Mouse (Mus musculus) midbrain, embryonic 12.5 days (tissue): ENCODE measurements at regions not wholly inside any gene's neighbourhood (a gene's known extent, or its start where the extent isn't known, plus 50 kb on each side); places are given as distances from the start of the nearest gene placed in this dataset.

Experiments used
- ATAC-seq: fragments of 200-750 bp; cut with Nextera tagmentation; 2 replicates; pipeline ENCODE4 v1.8.0; 2017; ENCODE audit warnings: low read depth, moderate TSS enrichment, moderate library complexity; ENCODE audit not compliant: low FRiP score
- H3K27ac ChIP-seq: fragments of 300-500 bp; sonication (generic); replicated peaks from 2 replicates; pipeline ENCODE4 v1.5.1; 2016; ENCODE audit warnings: mild to moderate bottlenecking
- H3K27me3 ChIP-seq: fragments of 300-500 bp; sonication (generic); 2 replicates; pipeline ENCODE4 v1.6.1; 2016; ENCODE audit warnings: mild to moderate bottlenecking
- H3K36me3 ChIP-seq: fragments of 300-500 bp; sonication (generic); 2 replicates; pipeline ENCODE4 v1.6.1; 2016
- H3K4me1 ChIP-seq: fragments of 300-500 bp; sonication (generic); 2 replicates; pipeline ENCODE4 v1.6.1; 2016
- H3K4me2 ChIP-seq: fragments of 300-500 bp; sonication (generic); replicated peaks from 2 replicates; pipeline ENCODE4 v1.6.1; 2016; ENCODE audit warnings: mild to moderate bottlenecking, moderate library complexity
- H3K4me3 ChIP-seq: fragments of 300-500 bp; sonication (generic); 2 replicates; pipeline ENCODE4 v1.5.1; 2016; ENCODE audit warnings: mild to moderate bottlenecking
- H3K9ac ChIP-seq: fragments of 300-500 bp; sonication (generic); replicated peaks from 2 replicates; pipeline ENCODE4 v1.6.1; 2016; ENCODE audit warnings: mild to moderate bottlenecking, moderate library complexity
- H3K9me3 ChIP-seq: fragments of 300-500 bp; sonication (generic); 2 replicates; pipeline ENCODE4 v1.6.1; 2016; ENCODE audit warnings: mild to moderate bottlenecking
- WGBS: fragments of 180-500 bp; shearing (Covaris S2); methylation state at CpG from one replicate; pipeline ENCODE4 v1.1.7; 2016; 5-methylcytosine and 5-hydroxymethylcytosine counted together

DNA sequence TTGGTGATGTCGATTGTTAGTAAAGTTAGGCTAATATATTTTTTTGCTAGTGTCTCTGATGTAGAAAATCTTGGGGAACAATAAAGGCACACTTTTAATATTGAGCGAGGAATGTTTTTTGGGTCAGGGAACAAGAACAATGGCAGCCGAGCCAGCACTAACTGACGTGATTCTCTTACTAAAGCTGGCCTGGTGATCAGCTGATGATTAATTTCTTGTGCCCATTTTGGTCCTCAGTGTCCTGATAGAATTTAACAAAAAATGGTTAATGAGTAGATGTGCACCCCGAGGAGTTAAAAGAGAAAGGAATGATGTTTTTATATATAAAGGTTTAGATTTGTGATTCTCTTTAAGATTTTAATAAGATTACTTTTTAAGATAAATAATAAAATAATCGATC, 289.0 kb upstream of the Adgrl2 start:
- peaks cover 6% of the 10 kb centered on the region; the same call in 1 of the 2 replicates for H3K27me3 ChIP-seq

DNA sequence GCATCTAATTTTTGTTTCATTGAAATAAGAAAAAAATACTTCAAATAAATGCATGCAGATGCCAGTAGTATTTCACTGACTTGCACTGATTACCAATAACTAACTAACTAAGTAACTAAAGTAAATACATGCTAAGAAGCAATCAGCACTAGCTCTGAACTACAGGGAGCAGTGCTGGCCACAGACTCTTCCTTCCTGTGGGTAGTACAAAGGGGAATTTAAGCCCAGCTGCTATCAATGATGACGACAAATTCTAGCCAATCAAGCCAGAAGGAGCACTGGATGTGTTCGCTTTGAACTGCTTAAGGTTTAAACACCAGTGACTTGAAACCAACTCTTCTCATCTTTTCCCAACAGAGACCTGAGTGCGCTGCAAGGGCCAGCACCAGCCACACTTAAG, 287.5 kb upstream of the Adgrl2 start:
- no peak for ATAC-seq
- Histone ChIP-seq H3K27ac (no peak overlapping the region), H3K36me3 (no peaks in the 10 kb centered on the region), H3K9me3 (no peaks in the 10 kb centered on the region), H3K9ac (no peak overlapping the region), H3K4me3 (no peak overlapping the region), H3K27me3 (peaks cover 6% of the 10 kb centered on the region; the same call in 1 of the 2 replicates), H3K4me1 (0 out of 2 replicates have a peak, but pooled peaks cover 4% of the 10 kb centered on the region), H3K4me2 (no peak overlapping the region)
- WGBS = 84% methylated on average over 3 of the region's 3 CpGs

More for the DNA sequence above, 289.0 kb upstream of the Adgrl2 start:
- no peak overlapping the region for H3K27ac ChIP-seq
- peaks cover 7% of the 10 kb centered on the region; the same call in 1 of the 2 replicates for H3K4me1 ChIP-seq
- H3K36me3 ChIP-seq = no peaks in the 10 kb centered on the region
- no peak for ATAC-seq
- H3K4me2 ChIP-seq = no peak overlapping the region
- H3K9ac ChIP-seq = no peak overlapping the region
- no peaks in the 10 kb centered on the region for H3K9me3 ChIP-seq
- 67% methylated on average over 6 of the region's 6 CpGs for WGBS
- no peak overlapping the region for H3K4me3 ChIP-seq

DNA sequence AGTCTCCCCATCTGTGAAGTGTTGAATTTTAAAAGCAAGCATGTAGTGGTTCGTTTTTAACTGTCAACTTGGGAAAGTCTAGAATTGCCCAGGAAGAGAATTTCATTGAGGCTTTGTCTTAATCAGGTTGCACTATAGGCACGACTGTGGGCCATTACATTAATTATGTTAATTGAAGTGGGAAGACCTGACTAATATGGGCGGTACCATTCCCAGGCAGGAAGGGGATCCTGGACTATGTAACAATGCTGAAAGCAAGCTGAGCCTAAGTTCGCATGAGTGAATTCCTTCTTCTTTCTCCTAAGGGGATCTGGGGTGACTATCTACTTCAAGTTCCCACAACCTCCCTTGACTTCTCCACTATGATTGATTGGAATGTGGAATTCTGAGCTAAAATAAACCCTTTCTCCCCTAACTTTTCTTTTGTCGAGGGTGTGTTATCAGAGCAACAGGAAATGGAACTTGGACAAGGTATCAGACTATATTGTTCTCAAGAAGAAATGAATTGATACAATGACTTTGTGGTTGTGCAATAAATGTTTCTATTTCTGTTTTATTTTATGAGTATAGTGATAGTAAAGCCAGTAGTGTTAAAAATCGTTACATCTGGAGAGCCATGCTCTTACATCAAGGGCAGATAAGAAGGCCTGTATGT, 285.2 kb upstream of the Adgrl2 start:
- H3K9me3 ChIP-seq = no peaks in the 10 kb centered on the region
- ATAC-seq = no peak
- 83% methylated on average over 6 of the region's 6 CpGs for WGBS

DNA sequence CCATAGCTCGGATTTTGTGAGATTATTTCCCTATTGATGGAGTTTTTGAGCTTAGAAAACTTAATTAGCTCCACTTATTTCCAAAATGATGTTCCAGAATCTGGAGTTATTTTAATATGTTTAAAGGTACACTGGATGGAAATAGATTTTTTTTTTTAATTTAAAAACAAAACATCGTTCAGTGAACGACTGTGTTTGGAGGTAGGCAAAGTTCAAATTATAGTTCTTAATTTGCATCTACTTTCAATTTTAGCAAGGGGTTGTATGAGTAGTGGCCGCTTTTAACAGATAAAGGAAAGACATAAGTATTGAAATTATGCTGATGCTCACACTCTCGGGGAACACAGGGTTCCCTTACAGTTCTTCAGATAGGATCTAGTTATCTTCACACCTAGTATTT, 284.6 kb upstream of the Adgrl2 start:
- Histone ChIP-seq H3K36me3 (no peaks in the 10 kb centered on the region), H3K9me3 (no peaks in the 10 kb centered on the region), H3K27ac (no peak overlapping the region), H3K4me1 (0 out of 2 replicates have a peak, but pooled peaks cover 4% of the 10 kb centered on the region), H3K9ac (no peak overlapping the region), H3K27me3 (no peaks in the 10 kb centered on the region), H3K4me2 (no peak overlapping the region), H3K4me3 (no peak overlapping the region)
- ATAC-seq = no peak
- 87% methylated on average over 5 of the region's 5 CpGs for WGBS

More for the DNA sequence above, 285.2 kb upstream of the Adgrl2 start:
- Histone ChIP-seq H3K36me3 (no peaks in the 10 kb centered on the region), H3K4me3 (no peak overlapping the region), H3K4me2 (no peak overlapping the region), H3K9ac (no peak overlapping the region), H3K27me3 (peaks cover under 1% of the 10 kb centered on the region; the same call in 1 of the 2 replicates), H3K4me1 (0 out of 2 replicates have a peak, but pooled peaks cover 4% of the 10 kb centered on the region), H3K27ac (no peak overlapping the region)

DNA sequence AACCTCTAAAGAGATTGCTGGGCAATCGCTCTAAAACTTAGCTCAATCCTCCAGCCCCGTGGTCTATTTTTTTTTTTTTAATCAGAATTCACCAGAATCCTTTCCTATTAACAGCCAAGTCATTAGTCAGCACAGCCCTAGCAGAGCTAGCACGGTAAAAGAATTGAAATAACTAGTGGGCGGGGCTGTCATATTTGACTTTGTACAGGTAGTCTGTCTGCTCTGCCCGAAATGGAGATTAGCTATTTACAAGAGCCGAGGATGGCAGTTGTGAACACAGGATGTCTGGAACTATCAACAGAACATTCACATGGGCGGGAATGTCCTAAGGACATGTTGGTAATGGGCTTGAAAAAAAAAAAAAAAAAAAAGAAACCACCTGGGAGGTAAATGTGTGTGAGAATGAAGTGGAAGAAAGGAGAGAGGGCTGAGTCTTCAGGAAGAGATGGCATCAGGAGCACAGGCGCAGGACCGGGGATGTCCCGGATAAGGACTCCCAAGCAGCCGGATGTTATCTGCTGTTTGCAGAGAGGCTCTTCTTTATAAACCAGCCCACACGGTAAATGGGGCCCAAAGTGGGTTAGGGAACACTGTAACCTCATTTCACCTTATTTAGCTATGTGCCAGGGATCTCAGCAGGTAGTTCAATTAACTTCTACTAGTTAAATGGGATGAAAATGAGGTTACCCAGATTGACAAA, 283.8 kb upstream of the Adgrl2 start:
- H3K9ac ChIP-seq = no peak overlapping the region
- no peak for ATAC-seq
- WGBS = 75% methylated on average over 12 of the region's 12 CpGs
- H3K27me3 ChIP-seq = no peaks in the 10 kb centered on the region
- H3K4me2 ChIP-seq = no peak overlapping the region
- no peak overlapping the region for H3K27ac ChIP-seq
- H3K36me3 ChIP-seq = no peaks in the 10 kb centered on the region
- H3K4me3 ChIP-seq = no peak overlapping the region
- H3K4me1 ChIP-seq = 0 out of 2 replicates have a peak, but pooled peaks cover 4% of the 10 kb centered on the region
- no peaks in the 10 kb centered on the region for H3K9me3 ChIP-seq

DNA sequence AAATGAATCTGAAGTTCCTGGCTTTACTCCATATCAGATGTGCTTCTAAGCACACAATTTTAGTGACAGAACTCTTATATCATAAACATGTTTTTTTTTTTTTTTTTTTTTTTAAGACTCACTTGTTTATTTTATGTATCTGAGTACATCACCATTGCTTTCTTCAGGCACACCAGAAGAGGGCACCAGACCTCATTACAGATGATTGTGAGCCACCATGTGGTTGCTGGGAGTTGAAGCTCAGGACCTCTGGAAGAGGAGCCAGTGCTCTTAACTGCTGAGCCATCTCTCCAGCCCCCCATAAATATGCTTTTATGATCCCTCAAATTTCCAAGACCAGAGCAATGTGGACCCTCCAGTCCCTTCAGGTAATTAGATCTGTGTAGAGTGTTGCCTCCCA, 280.1 kb upstream of the Adgrl2 start:
- Histone ChIP-seq H3K27ac (no peak overlapping the region), H3K27me3 (no peaks in the 10 kb centered on the region), H3K4me2 (no peak overlapping the region), H3K4me3 (no peak overlapping the region), H3K4me1 (0 out of 2 replicates have a peak, but pooled peaks cover 4% of the 10 kb centered on the region), H3K36me3 (no peaks in the 10 kb centered on the region), H3K9me3 (no peaks in the 10 kb centered on the region), H3K9ac (no peak overlapping the region)
- ATAC-seq = no peak

DNA sequence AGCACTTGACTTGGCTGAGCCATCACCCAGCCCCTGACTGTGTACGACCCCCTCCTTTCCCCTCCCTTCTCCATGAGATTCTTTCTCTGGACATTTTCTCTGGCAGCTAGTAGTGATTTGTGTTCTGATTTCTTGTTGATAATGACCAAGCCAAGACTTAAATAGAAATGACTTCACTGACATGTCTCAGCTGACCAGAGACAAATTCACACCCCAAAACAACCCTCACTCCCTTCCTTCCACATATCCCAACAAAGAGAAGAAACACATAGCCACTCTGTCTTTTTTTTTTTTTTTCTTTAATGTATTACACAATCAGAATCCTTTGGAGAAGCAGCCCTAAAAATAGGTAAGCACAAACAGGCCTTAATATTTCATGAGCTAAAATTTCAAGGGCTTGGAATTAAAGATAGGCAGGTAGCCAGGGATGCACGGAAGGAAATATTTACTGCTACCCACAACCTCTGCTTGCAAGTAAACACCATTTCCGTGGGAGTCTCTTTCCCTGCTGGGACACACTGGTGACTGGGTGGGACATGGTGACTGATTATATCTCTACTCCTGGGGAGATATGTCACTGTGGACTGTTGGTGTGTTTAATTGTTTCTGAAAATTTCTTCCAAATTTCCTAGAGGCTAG, 272.1 kb upstream of the Adgrl2 start:
- no peak overlapping the region for H3K9ac ChIP-seq
- no peak overlapping the region for H3K27ac ChIP-seq
- no peak overlapping the region for H3K4me2 ChIP-seq
- H3K27me3 ChIP-seq = no peaks in the 10 kb centered on the region
- H3K36me3 ChIP-seq = no peaks in the 10 kb centered on the region
- H3K4me3 ChIP-seq = no peak overlapping the region
- 84% methylated on average over 3 of the region's 3 CpGs for whole genome bisulfite sequencing
- ATAC-seq = no peak
- peaks cover 6% of the 10 kb centered on the region; the same call in 1 of the 2 replicates for H3K4me1 ChIP-seq
- H3K9me3 ChIP-seq = no peaks in the 10 kb centered on the region

DNA sequence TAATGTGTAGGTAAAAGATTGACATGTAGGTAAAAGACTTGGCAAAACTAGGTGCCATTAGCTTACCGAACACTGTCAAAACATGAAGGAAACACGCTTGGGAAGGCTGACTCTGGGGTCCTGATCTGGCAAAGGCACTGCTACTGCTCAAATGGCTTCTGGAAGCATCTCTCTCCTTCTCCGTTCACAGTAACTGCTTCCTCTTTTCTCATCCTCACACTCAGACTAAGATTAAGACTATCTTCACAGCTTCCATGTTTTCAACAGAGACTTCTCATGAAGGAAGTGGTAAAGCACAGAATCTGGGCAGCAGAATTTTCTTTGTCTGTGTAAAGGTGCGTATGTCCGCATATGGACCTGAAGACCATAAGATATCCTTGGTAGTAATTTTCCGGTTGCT, 271.4 kb upstream of the Adgrl2 start:
- Histone ChIP-seq H3K4me2 (no peak overlapping the region), H3K27me3 (no peaks in the 10 kb centered on the region), H3K9me3 (no peaks in the 10 kb centered on the region), H3K36me3 (no peaks in the 10 kb centered on the region), H3K9ac (no peak overlapping the region), H3K4me1 (peaks cover 6% of the 10 kb centered on the region; the same call in 1 of the 2 replicates), H3K27ac (no peak overlapping the region), H3K4me3 (no peak overlapping the region)
- 95% methylated on average over 6 of the region's 6 CpGs for WGBS
- ATAC-seq = no peak

DNA sequence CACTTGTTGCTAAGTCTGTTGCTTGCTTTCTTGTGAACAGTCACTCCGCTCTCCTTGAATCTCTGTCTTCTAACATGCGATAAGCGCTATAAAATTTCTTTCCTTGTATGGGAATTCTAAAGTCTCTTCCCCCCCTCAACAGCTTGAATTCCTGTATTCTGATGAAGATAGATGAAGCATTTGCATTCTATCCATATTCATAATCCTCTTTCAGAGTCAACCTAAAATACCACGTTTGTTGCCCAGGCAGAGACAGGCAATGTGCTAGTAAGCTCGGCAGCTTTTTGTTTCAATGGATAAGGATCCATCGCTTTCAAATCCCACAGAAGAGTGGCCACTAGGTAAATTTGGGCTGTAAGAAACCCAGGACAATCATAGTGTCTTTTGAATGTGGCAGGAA, 268.5 kb upstream of the Adgrl2 start:
- Histone ChIP-seq H3K27ac (no peak overlapping the region), H3K4me1 (peaks cover 6% of the 10 kb centered on the region; the same call in 1 of the 2 replicates), H3K9ac (no peak overlapping the region), H3K4me2 (no peak overlapping the region), H3K4me3 (no peak overlapping the region), H3K36me3 (no peaks in the 10 kb centered on the region), H3K9me3 (no peaks in the 10 kb centered on the region), H3K27me3 (no peaks in the 10 kb centered on the region)
- no peak for ATAC-seq
- 73% methylated on average over 6 of the region's 6 CpGs for WGBS

DNA sequence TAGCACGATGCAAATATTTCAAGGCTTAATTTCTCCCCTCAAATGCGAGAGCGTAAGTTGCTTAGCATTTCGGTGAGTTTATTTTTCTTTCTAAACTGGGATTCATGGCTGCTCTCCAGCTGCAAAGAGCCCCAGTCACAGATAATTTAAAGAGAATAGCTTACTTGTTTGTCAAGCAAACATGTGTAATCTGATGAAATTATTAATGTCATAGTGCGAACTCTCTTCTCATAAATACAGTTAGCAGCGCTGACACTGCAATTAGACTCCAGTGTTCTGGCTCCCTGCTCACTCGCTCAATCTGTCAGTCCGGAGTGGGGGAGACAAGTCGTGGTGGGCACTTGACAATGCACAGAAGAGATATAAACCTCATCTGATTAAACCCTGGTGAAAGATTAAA, 266.5 kb upstream of the Adgrl2 start:
- Histone ChIP-seq H3K27me3 (no peaks in the 10 kb centered on the region), H3K9me3 (no peaks in the 10 kb centered on the region), H3K4me3 (no peak overlapping the region), H3K27ac (no peak overlapping the region), H3K36me3 (no peaks in the 10 kb centered on the region), H3K4me1 (peaks cover 6% of the 10 kb centered on the region; the same call in 1 of the 2 replicates), H3K9ac (no peak overlapping the region), H3K4me2 (no peak overlapping the region)
- ATAC-seq = no peak
- WGBS = 73% methylated on average over 9 of the region's 9 CpGs

DNA sequence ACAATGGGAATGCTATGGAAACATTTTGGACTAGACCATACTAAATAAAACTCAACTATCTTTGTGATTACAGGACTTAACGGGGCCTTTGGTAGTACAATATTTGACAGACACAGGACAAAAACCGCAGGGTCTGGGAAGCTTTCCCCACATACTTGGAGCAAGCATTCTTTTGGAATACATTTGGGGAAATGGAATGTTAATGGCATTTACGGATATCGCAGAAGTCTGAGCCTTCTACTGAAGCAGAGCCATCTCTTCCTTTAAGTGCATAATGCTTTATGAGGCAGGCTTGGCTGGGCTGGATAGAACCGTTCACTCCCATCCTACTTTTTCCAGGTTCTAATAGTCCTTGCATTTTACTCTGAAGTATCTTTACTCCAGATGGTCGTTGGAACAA, 262.7 kb upstream of the Adgrl2 start:
- no peaks in the 10 kb centered on the region for H3K36me3 ChIP-seq
- H3K27me3 ChIP-seq = peaks cover 9% of the 10 kb centered on the region
- no peaks in the 10 kb centered on the region for H3K4me1 ChIP-seq
- no peak overlapping the region for H3K4me3 ChIP-seq
- H3K4me2 ChIP-seq = no peak overlapping the region
- ATAC-seq = no peak
- no peak overlapping the region for H3K27ac ChIP-seq
- WGBS = 92% methylated on average over 6 of the region's 6 CpGs
- H3K9me3 ChIP-seq = no peaks in the 10 kb centered on the region
- no peak overlapping the region for H3K9ac ChIP-seq

DNA sequence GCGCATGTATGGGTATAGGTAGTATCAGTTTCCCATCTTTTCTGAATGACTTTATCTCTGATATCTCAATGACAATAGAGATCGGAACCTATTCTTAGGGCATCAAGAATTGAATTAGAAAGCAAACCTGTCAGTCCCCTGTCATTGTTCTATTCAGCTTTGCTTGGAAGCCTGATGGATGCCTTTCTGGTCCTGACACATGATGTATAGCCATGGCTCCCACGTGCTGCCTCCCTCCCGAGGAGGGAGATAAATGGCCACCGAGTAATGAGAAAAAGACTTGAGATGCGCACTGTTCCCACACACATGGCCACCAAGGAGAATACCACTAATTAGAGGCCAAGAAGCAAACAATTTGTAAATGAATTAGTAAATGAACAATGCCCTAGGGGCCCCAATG, 261.8 kb upstream of the Adgrl2 start:
- Histone ChIP-seq H3K27me3 (peaks cover 9% of the 10 kb centered on the region), H3K36me3 (no peaks in the 10 kb centered on the region), H3K9ac (no peak overlapping the region), H3K4me3 (no peak overlapping the region), H3K4me1 (peaks cover 7% of the 10 kb centered on the region; the same call in 1 of the 2 replicates), H3K4me2 (no peak overlapping the region), H3K27ac (no peak overlapping the region), H3K9me3 (no peaks in the 10 kb centered on the region)
- no peak for ATAC-seq
- 48% methylated on average over 6 of the region's 6 CpGs for WGBS
